Mouse (Mus musculus) left cerebral cortex, postnatal 36 days (tissue): ENCODE data around the gene Tll2. TPM values are rescaled to one million over a fixed set of nuclear protein-coding genes. Genes with fewer than 3 reads are reported as not detected.

Source experiments
- DNase-seq, 2 experiments: peaks; one replicate each; pipeline ENCODE4 v3.0.0; 2021 to 2022; ENCODE audit warnings: low spot score in 2 of 2, mixed read lengths in 1 of 2
- intact Hi-C: fragments of 180-260 bp; cut with DNase I; formaldehyde crosslinking; loops from one replicate; pipeline ENCODE4 v1.15.1; 2025
- total RNA-seq, 2 experiments: library from RNA; stranded (reverse); gene quantifications; 2 replicates each; pipeline ENCODE4 v1.2.3; 2021

Gene Tll2
- 1 to 10 TPM; 1.1 TPM for total RNA-seq

GRCm38 (mm10) chr19:41206811-41207344, at the start of gene Tll2:
Gene Tll2, minus strand, starts transcription at chr19:41206835.
- intact Hi-C loops = no loop called here
- peak; percentile 31 to 33 for DNase-seq

- DNase-seq = no peak
- intact Hi-C loops = no loop called here
Measured at GRCm38 (mm10) chr19:41254584-41254983, 47.9 kb upstream of the Tll2 start.

- DNase-seq = no peak
- intact Hi-C loops = no loop called here
Measured at GRCm38 (mm10) chr19:41248968-41249367, 42.3 kb upstream of the Tll2 start.

GRCm38 (mm10) chr19:41248271-41248670, 41.6 kb upstream of the Tll2 start:
- DNase-seq = no peak
- intact Hi-C loops = no loop called here

GRCm38 (mm10) chr19:41246271-41246670, 39.6 kb upstream of the Tll2 start:
- DNase-seq = no peak
- intact Hi-C loops = no loop called here

GRCm38 (mm10) chr19:41244581-41244980, 37.9 kb upstream of the Tll2 start:
- intact Hi-C loops = loop anchor here (5.0 kb wide), 2 partner anchors 142 to 157 kb away; no protein-coding TSS in a partner anchor
- peak in 1 of 2 experiments; percentile 22 for DNase-seq

GRCm38 (mm10) chr19:41241997-41242396, 35.4 kb upstream of the Tll2 start:
- intact Hi-C loops = loop anchor here (5.0 kb wide), 2 partner anchors 140 to 155 kb away; no protein-coding TSS in a partner anchor
- DNase-seq = no peak

- intact Hi-C loops = no loop called here
- no peak for DNase-seq
Measured at GRCm38 (mm10) chr19:41233698-41234097, 27.1 kb upstream of the Tll2 start.

GRCm38 (mm10) chr19:41208326-41208725, 1.7 kb upstream of the Tll2 start:
- DNase-seq = no peak
- intact Hi-C loops = no loop called here

- no peak for DNase-seq
- intact Hi-C loops = no loop called here
Measured at GRCm38 (mm10) chr19:41206041-41206810, 409 bp downstream of the Tll2 start.

GRCm38 (mm10) chr19:41204159-41205081, 2.2 kb downstream of the Tll2 start:
- intact Hi-C loops = loop anchor here (2.0 kb wide), 1 partner anchor 100 kb away; no protein-coding TSS in a partner anchor
- peak in 1 of 2 experiments; percentile 25 for DNase-seq

- intact Hi-C loops = no loop called here
- DNase-seq = peak in 1 of 2 experiments; percentile 22
Measured at GRCm38 (mm10) chr19:41197606-41198005, 9.0 kb downstream of the Tll2 start.

- no peak for DNase-seq
- intact Hi-C loops = no loop called here
Measured at GRCm38 (mm10) chr19:41193379-41193778, 13.3 kb downstream of the Tll2 start.

GRCm38 (mm10) chr19:41192953-41193352, 13.7 kb downstream of the Tll2 start:
- no peak for DNase-seq
- intact Hi-C loops = no loop called here

- intact Hi-C loops = no loop called here
- no peak for DNase-seq
Measured at GRCm38 (mm10) chr19:41191724-41192123, 14.9 kb downstream of the Tll2 start.

- intact Hi-C loops = no loop called here
- DNase-seq = no peak
Measured at GRCm38 (mm10) chr19:41190876-41191434, 15.7 kb downstream of the Tll2 start.

GRCm38 (mm10) chr19:41177331-41177730, 29.3 kb downstream of the Tll2 start:
- intact Hi-C loops = no loop called here
- DNase-seq = no peak

GRCm38 (mm10) chr19:41176881-41177280, 29.8 kb downstream of the Tll2 start:
- DNase-seq = no peak
- intact Hi-C loops = no loop called here

GRCm38 (mm10) chr19:41165914-41166235, 40.8 kb downstream of the Tll2 start:
- intact Hi-C loops = loop anchor here (5.0 kb wide), 1 partner anchor 39 kb away; no protein-coding TSS in a partner anchor
- no peak for DNase-seq
